Mouse (Mus musculus) ES-E14 (cell line): ENCODE data around the gene S100a14. TPM values are rescaled to one million over a fixed set of nuclear protein-coding genes. Genes with fewer than 3 reads are reported as not detected.

Source experiments
- DNase-seq: peaks from one replicate; pipeline ENCODE4 v3.0.0-alpha.2; 2013; ENCODE audit warnings: low read depth, low spot score
- H3K27ac ChIP-seq: 2 replicates; pipeline ENCODE4 v1.5.1; 2012; ENCODE audit warnings: low read depth, mild to moderate bottlenecking, low read length, moderate library complexity, mixed read lengths; ENCODE audit not compliant: poor library complexity, insufficient read depth, severe bottlenecking
- H3K36me3 ChIP-seq: 2 replicates; pipeline ENCODE4 v1.6.1; 2012; ENCODE audit warnings: mild to moderate bottlenecking, low read length, moderate library complexity, mixed read lengths; ENCODE audit not compliant: control insufficient read depth, poor library complexity, insufficient read depth, severe bottlenecking
- H3K4me1 ChIP-seq, 2 experiments: fragments of 150-350 bp in 1 of 2; sonication (generic) in 1 of 2; 2 replicates each; pipeline ENCODE4 v1.6.1; 2012; ENCODE audit warnings: low read length in 2 of 2, mild to moderate bottlenecking in 1 of 2, mixed read lengths in 1 of 2; ENCODE audit not compliant: control insufficient read depth in 2 of 2, insufficient read depth in 2 of 2, poor library complexity in 1 of 2
- H3K4me3 ChIP-seq, 2 experiments: fragments of 150-350 bp in 1 of 2; sonication (generic) in 1 of 2; 2 replicates each; pipeline ENCODE4 v1.5.1; 2012; ENCODE audit warnings: low read length in 2 of 2, low read depth in 1 of 2, mild to moderate bottlenecking in 1 of 2, mixed read lengths in 1 of 2; ENCODE audit not compliant: insufficient read depth in 1 of 2, poor library complexity in 1 of 2, severe bottlenecking in 1 of 2
- H3K9ac ChIP-seq: 2 replicates; pipeline ENCODE4 v1.6.1; 2012; ENCODE audit warnings: low read depth, mild to moderate bottlenecking, low read length, mixed read lengths; ENCODE audit not compliant: poor library complexity, insufficient read depth, severe bottlenecking
- H3K9me3 ChIP-seq: fragments of 150-350 bp; sonication (generic); 2 replicates; pipeline ENCODE4 v1.6.1; 2012; ENCODE audit warnings: low read depth, mild to moderate bottlenecking, low read length; ENCODE audit not compliant: control insufficient read depth, insufficient read depth
- CHD2 ChIP-seq: IDR thresholded peaks from 2 replicates; pipeline ENCODE4 v1.6.1; 2014; ENCODE audit warnings: mild to moderate bottlenecking, low read depth, low read length, inconsistent platforms
- HCFC1 ChIP-seq: IDR thresholded peaks from 2 replicates; pipeline ENCODE4 v1.6.1; 2012; ENCODE audit warnings: low read length, inconsistent platforms, borderline replicate concordance; ENCODE audit not compliant: insufficient read depth
- MAFK ChIP-seq: IDR thresholded peaks from 2 replicates; pipeline ENCODE4 v1.6.1; 2014; ENCODE audit warnings: mild to moderate bottlenecking, low read depth, low read length, inconsistent platforms; ENCODE audit not compliant: insufficient read depth
- ZC3H11A ChIP-seq: IDR thresholded peaks from 2 replicates; pipeline ENCODE4 v1.6.1; 2012; ENCODE audit warnings: low read depth, mild to moderate bottlenecking, inconsistent platforms, low read length, borderline replicate concordance
- ZNF384 ChIP-seq: IDR thresholded peaks from 2 replicates; pipeline ENCODE4 v1.6.1; 2012; ENCODE audit warnings: low read depth, low read length, inconsistent platforms
- in situ Hi-C, 2 experiments: fragments of 600-800 bp; cut with MboI; formaldehyde crosslinking; loops; one replicate each; pipeline ENCODE4 v1.15.1; 2025; ENCODE audit warnings: low sequenced_read_pairs in 2 of 2, inconsistent platforms in 1 of 2; ENCODE audit not compliant: unreplicated experiment in 2 of 2
- total RNA-seq: library from RNA; depleted of rRNA; stranded (reverse); fragments of 300-350 nt; gene quantifications from 2 replicates; pipeline ENCODE4 v1.2.3, GENCODE M21; 2012; rRNA removed

Gene S100a14
- total RNA-seq: 0.54 TPM in 1 of 2 replicates, not detected in the other

DNA sequence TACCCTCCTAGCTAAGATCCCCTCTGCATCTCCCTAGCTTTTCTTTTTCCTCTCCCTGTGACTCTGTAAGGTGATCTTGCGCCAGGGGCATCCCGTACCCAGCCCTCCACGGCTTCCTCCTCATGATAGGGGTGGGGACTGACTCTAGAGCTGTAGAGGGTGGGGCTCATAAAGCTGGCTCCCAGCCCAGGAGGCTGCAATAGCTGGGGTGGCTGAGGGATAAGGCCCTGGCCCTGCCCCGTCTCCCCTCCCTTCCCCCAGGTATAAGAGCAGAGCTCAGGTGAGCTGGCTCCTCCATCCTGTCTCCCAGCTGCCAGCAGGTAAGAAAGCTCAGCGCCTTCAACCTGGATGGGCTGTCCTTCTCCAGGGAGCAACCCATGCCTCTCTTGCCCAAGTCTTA is at the start of gene S100a14:
S100a14 (plus strand) TSS at position 277 of the 400 bp plus-strand sequence.
- Histone ChIP-seq H3K27ac (no peak within 1 kb of the TSS), H3K9ac (no peak within 1 kb of the TSS), H3K4me3 (no peak within 1 kb of the TSS), H3K9me3 (no peaks in the 10 kb centered on the region), H3K36me3 (no peaks in the 10 kb centered on the region), H3K4me1 (peaks cover 0 to 5% of the 10 kb centered on the region in 2 experiments; a peak in 2 of 4 replicates)
- no peak for DNase-seq
- in situ Hi-C loops: no loop called here
- TF ChIP-seq HCFC1 (no peak), MAFK (no peak), ZC3H11A (no peak), ZNF384 (no peak), CHD2 (no peak)

DNA sequence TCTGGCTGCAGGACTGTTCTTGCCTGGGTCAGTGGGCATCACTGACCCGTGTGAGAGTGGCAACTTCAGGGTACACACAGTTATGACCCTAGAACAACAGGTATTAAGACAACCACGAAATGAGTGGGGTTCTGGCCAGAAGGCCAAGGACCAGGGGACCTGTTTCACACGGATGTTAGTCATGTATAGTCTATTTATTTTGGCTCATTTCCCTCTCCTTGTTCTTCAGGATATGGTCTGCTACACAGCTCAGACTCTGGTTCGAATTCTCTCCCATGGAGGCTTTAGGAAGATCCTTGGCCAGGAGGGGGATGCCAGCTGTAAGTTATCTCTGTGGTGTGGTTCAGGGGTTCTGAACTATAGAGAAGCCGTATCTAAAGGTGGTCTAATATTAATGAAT is 39.7 kb upstream of the S100a14 start:
- no peak overlapping the region for H3K4me3 ChIP-seq
- DNase-seq: no peak
- no peaks in the 10 kb centered on the region for H3K9me3 ChIP-seq
- in situ Hi-C loops: no loop called here
- TF ChIP-seq HCFC1 (no peak), ZNF384 (no peak), MAFK (no peak), ZC3H11A (no peak), CHD2 (no peak)
- no peak overlapping the region for H3K27ac ChIP-seq
- H3K4me1 ChIP-seq: no peaks in the 10 kb centered on the region
- no peak overlapping the region for H3K9ac ChIP-seq
- peaks cover 38% of the 10 kb centered on the region for H3K36me3 ChIP-seq

DNA sequence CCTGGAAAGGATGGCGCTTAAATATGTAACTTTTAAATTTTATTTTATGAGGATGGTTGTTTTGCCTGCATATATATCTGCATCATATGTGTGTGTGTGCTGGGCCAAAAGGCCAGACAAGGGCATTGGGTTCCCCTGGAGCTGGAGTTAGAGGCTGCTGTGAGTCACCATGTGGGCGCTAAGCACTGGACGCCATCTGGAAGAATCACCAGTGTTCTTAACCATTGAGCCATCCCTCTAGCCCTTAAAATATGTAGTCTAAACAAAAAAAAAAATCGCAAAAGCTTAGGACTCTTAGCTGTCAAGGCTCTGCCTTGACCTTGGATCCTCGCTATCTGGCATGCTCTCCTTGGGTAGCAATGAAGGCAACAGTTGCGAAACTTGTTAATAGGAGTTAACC is 38.1 kb upstream of the S100a14 start:
- Histone ChIP-seq H3K9ac (no peak overlapping the region), H3K27ac (no peak overlapping the region), H3K36me3 (peaks cover 25% of the 10 kb centered on the region), H3K4me1 (no peaks in the 10 kb centered on the region), H3K9me3 (no peaks in the 10 kb centered on the region), H3K4me3 (no peak overlapping the region)
- DNase-seq: no peak
- TF ChIP-seq ZC3H11A (no peak), MAFK (no peak), ZNF384 (no peak), HCFC1 (no peak), CHD2 (no peak)
- in situ Hi-C loops: no loop called here

DNA sequence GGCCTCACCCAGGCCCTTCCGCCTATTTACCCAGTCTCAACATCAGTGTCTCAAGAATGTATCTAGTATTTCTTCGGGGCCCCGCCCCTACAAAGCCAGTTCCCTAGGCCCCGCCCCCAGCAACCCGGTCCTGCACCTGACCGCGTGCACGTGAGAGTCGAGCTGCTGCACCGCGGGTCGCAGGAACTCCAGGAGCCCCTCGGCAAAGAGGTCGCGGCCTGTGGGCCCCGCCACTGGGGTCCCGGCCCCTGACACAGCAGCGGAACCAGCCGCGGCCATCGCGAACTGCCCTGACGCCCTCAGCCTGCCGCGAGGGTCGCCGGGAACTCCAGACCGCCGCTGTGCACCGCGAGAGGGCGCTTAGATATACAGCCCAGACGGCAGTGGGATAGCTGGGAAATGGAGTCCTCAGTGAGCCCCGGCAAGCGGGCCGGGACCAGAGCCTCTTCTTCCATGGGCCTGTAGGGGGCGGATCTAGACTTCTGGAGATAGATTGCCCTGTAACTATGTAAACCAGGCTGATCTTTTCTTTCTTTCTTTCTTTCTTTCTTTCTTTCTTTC is 35.9 kb upstream of the S100a14 start, which contains the start of gene Snapin:
Snapin (minus strand) TSS at position 338 of the 561 bp plus-strand sequence.
- Histone ChIP-seq H3K36me3 (peaks cover 17% of the 10 kb centered on the region), H3K9me3 (no peaks in the 10 kb centered on the region), H3K4me3 (peak within 1 kb of the TSS; percentile 93 to 96), H3K27ac (peak within 1 kb of the TSS; percentile 74; the same call in 1 of the 2 replicates), H3K9ac (peak within 1 kb of the TSS; percentile 96), H3K4me1 (no peaks in the 10 kb centered on the region)
- TF ChIP-seq HCFC1 (peak; percentile 94), ZNF384 (0 out of 2 replicates have a peak, but pooled peaks have one; percentile 12), CHD2 (peak; percentile 80; the same call in 1 of the 2 replicates), MAFK (no peak), ZC3H11A (no peak)
- DNase-seq: peak; percentile 90
- in situ Hi-C loops: no loop called here
